Mouse (Mus musculus): ENCODE measurements at regions not wholly inside any gene's neighbourhood (a gene's known extent, or its start where the extent isn't known, plus 50 kb on each side); places are given as distances from the start of the nearest gene placed in this dataset.
A peak's percentile ranks its signal among the peaks of the same experiment; 100 is the strongest.
"Not testable (repeated sequence)": the region's sequence is repeated elsewhere in the genome, so short reads cannot be mapped to it uniquely, and the experiment has no call there.

DNA sequence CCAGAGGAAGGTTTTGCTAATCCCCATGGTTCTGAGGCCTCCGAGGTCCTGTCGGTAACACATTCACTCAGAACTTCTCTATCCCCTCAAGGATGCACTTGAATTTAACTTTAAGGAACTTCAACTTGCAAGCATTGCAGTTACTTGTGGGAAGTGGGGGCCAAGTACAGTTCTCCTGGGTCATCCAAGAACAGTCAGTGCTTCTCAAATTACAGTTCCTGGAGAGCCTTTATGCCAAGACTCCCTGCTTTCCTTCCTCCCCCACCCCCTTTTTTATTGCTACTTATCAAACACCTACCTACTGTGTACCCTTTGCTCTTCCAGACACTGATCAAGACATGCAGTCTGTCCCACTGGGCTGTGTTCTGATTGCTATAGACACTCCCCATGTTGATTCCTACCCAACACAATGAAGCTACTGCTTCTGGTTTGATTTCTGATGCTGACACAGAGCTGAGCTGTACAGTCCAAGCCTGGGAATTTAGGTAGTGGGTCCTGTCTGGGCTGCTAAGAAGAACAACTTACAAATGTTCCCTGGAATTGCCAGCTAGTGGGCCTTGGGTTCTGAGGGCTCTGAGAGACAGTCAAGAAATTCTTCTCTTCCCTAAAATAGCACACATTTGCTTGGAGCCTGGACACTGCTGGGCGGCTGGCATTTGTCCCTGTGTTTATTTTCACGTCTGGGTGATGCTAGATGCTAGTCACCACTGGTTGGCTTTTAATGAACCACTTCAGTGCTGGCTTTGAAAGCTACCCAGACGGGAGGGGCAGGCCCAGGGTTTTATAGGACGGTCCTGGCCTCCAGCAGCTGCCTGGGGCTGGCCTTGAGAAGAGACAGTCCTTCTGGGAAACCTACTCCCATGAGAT, 120.7 kb downstream of the Bod1 start:
- no peak overlapping the region for H3K4me3 ChIP-seq (ENCODE audit: low read depth, low read length)
- 54% methylated on average over 6 of the region's 6 CpGs for WGBS
- H3K27ac ChIP-seq (replicated peaks; ENCODE audit: low read depth, low read length) = no peak overlapping the region
- no peak overlapping the region for H3K4me2 ChIP-seq (ENCODE audit: low read depth, low read length)
- H3K27me3 ChIP-seq (ENCODE audit: control insufficient read depth, insufficient read depth, low read length) = no peaks in the 10 kb centered on the region
- ATAC-seq (replicated peaks; ENCODE audit: insufficient number of reproducible peaks, low FRiP score, low TSS enrichment, low read depth) (0 out of 2 replicates have a peak, but pooled peaks have one; percentile 48), DNase-seq (ENCODE audit: low spot score) (no peak)
- no peaks in the 10 kb centered on the region for H3K4me1 ChIP-seq (ENCODE audit: control insufficient read depth, insufficient read depth, low read length)
- no peaks in the 10 kb centered on the region for H3K9me3 ChIP-seq (replicated peaks; ENCODE audit: control insufficient read depth, low read length)
- no peak overlapping the region for H3K9ac ChIP-seq (replicated peaks; ENCODE audit: low read length)
- H3K36me3 ChIP-seq (replicated peaks; ENCODE audit: control insufficient read depth, insufficient read depth, low read depth, low read length) = no peaks in the 10 kb centered on the region

DNA sequence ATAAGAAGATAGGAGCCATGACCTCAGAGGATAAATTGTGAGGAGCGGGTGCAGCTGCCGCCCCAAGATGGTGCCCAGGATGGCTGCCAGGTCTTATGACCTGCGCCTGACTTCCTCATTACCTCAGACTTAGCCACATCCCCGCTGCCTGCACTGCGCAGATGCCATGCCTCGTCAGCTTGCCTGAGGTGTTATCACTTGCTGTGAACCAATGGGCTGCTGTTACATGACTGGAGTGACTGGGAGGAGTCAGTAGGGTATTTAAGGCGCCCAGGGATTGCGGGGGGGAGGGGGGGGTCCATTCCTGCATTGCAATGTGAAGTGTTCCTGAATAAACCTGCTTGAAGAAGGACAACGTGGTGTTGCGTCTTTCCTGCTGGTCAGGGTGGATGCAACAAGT, 126.2 kb downstream of the Bod1 start:
- H3K4me1 ChIP-seq (ENCODE audit: control insufficient read depth, insufficient read depth, low read length); H3K27ac ChIP-seq (replicated peaks; ENCODE audit: low read depth, low read length); H3K27me3 ChIP-seq (ENCODE audit: control insufficient read depth, insufficient read depth, low read length); H3K4me2 ChIP-seq (ENCODE audit: low read depth, low read length); H3K9ac ChIP-seq (replicated peaks; ENCODE audit: low read length); DNase-seq (ENCODE audit: low spot score); ATAC-seq (replicated peaks; ENCODE audit: insufficient number of reproducible peaks, low FRiP score, low TSS enrichment, low read depth); H3K9me3 ChIP-seq (replicated peaks; ENCODE audit: control insufficient read depth, low read length); H3K4me3 ChIP-seq (ENCODE audit: low read depth, low read length); H3K36me3 ChIP-seq (replicated peaks; ENCODE audit: control insufficient read depth, insufficient read depth, low read depth, low read length): not testable (repeated sequence)
- WGBS = 88% methylated on average over 10 of the region's 10 CpGs

DNA sequence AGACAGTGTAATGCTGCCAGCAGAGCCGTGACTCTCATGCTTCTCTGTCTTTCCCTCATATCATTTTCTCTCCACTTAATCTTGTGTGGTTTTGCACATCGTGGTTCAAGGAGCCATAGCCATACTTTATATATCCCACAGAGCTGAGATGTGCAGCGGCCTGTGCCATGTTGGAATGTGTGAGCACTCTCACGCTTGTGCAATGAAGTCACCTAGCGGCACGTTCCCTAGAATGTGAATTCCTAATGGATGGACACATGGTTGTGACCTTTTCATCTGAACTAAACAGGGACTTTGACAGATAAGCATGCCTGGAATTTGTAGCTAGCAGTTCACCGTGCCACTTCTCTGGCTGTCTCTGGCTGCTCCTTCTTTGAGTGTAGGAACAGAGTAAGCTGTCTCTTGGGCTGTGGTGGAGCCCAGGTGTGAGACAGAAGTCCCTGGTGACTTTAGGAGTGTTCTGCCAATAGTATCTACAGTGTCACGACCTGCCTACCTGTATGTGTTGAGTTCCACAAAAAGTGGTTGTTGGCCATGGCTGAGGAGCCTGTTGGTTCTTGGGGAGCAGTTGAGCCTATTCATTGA, 129.0 kb downstream of the Bod1 start:
- DNase-seq (ENCODE audit: low spot score) = no peak

DNA sequence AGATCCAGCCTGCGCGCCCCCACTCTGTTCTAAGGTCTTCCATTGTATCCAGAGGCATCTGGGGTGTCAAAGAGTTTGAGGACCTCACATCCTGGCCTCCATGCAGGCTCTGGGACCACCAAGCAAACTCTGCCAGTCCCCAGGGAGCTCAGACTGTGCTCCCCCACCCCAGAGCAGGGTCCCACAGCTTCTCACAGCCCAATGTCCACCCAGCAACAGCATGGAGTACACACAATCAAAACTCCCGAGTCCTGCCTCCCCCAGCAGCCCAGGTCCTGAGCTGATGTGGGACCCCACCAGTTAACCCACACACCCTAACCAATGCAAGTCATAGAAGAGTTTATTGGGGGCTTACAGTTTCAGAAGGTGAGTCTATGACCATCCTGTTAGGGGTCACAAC, 130.3 kb downstream of the Bod1 start:
- DNase-seq (ENCODE audit: low spot score) (no peak), ATAC-seq (replicated peaks; ENCODE audit: insufficient number of reproducible peaks, low FRiP score, low TSS enrichment, low read depth) (no peak)
- Histone ChIP-seq H3K27ac (replicated peaks; ENCODE audit: low read depth, low read length) (no peak overlapping the region), H3K4me2 (ENCODE audit: low read depth, low read length) (no peak overlapping the region), H3K36me3 (replicated peaks; ENCODE audit: control insufficient read depth, insufficient read depth, low read depth, low read length) (no peaks in the 10 kb centered on the region), H3K9me3 (replicated peaks; ENCODE audit: control insufficient read depth, low read length) (no peaks in the 10 kb centered on the region), H3K9ac (replicated peaks; ENCODE audit: low read length) (no peak overlapping the region), H3K4me1 (ENCODE audit: control insufficient read depth, insufficient read depth, low read length) (no peaks in the 10 kb centered on the region), H3K4me3 (ENCODE audit: low read depth, low read length) (no peak overlapping the region), H3K27me3 (ENCODE audit: control insufficient read depth, insufficient read depth, low read length) (no peaks in the 10 kb centered on the region)
- WGBS = 89% methylated on average over 3 of the region's 3 CpGs

More for the DNA sequence above, 129.0 kb downstream of the Bod1 start:
- no peak overlapping the region for H3K4me3 ChIP-seq (ENCODE audit: low read depth, low read length)
- H3K9ac ChIP-seq (replicated peaks; ENCODE audit: low read length) = no peak overlapping the region
- no peaks in the 10 kb centered on the region for H3K4me1 ChIP-seq (ENCODE audit: control insufficient read depth, insufficient read depth, low read length)
- 79% methylated on average over 8 of the region's 8 CpGs for WGBS
- H3K36me3 ChIP-seq (replicated peaks; ENCODE audit: control insufficient read depth, insufficient read depth, low read depth, low read length) = no peaks in the 10 kb centered on the region
- H3K27ac ChIP-seq (replicated peaks; ENCODE audit: low read depth, low read length) = no peak overlapping the region
- H3K4me2 ChIP-seq (ENCODE audit: low read depth, low read length) = no peak overlapping the region
- H3K9me3 ChIP-seq (replicated peaks; ENCODE audit: control insufficient read depth, low read length) = no peaks in the 10 kb centered on the region
- no peaks in the 10 kb centered on the region for H3K27me3 ChIP-seq (ENCODE audit: control insufficient read depth, insufficient read depth, low read length)
- no peak for ATAC-seq (replicated peaks; ENCODE audit: insufficient number of reproducible peaks, low FRiP score, low TSS enrichment, low read depth)

DNA sequence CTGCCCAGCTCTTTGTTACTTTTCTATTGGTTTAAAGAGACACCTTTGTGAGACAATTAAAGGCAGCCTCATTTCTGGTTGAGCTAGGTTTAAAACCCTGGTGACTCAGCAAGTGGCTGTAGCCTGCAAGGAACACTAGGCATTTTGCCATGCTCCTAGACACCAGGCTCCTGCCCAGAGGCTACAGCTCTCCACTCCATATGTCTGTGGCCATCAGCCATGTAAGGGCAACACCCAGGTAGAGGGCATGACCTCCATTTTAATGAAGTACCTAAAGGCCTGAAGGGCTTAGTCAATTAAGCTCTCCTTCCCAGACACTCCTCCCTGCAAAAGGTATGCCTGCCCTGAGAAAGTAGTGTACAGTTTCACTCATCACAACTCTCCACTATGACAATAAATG, 130.9 kb downstream of the Bod1 start:
- Histone ChIP-seq H3K9ac (replicated peaks; ENCODE audit: low read length) (no peak overlapping the region), H3K4me3 (ENCODE audit: low read depth, low read length) (no peak overlapping the region), H3K9me3 (replicated peaks; ENCODE audit: control insufficient read depth, low read length) (no peaks in the 10 kb centered on the region), H3K36me3 (replicated peaks; ENCODE audit: control insufficient read depth, insufficient read depth, low read depth, low read length) (no peaks in the 10 kb centered on the region), H3K4me1 (ENCODE audit: control insufficient read depth, insufficient read depth, low read length) (no peaks in the 10 kb centered on the region), H3K4me2 (ENCODE audit: low read depth, low read length) (no peak overlapping the region), H3K27ac (replicated peaks; ENCODE audit: low read depth, low read length) (no peak overlapping the region), H3K27me3 (ENCODE audit: control insufficient read depth, insufficient read depth, low read length) (no peaks in the 10 kb centered on the region)
- DNase-seq (ENCODE audit: low spot score) (no peak), ATAC-seq (replicated peaks; ENCODE audit: insufficient number of reproducible peaks, low FRiP score, low TSS enrichment, low read depth) (no peak)

DNA sequence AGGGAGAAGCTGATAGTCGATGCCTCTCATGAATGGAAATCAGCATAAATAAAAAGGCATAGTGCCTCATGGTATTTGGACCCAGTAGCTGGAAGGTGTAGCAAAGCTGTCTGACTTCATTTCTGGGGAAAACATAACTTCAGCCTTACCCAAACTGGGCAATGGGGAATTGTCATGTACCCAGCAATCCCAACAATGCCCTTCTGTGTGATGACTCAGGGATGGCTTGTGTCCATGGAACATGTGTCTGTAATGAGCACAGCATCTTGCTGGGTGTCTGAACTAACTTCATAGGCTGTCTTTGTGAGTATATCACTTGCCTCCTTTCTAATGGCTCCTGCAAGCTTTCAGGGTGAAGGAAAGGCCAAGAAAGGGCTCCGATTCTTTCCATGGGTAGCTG, 140.3 kb downstream of the Bod1 start:
- DNase-seq (ENCODE audit: low spot score) (no peak), ATAC-seq (replicated peaks; ENCODE audit: insufficient number of reproducible peaks, low FRiP score, low TSS enrichment, low read depth) (no peak)
- 87% methylated on average over 2 of the region's 2 CpGs for WGBS
- no peaks in the 10 kb centered on the region for H3K4me1 ChIP-seq (ENCODE audit: control insufficient read depth, insufficient read depth, low read length)
- no peak overlapping the region for H3K9ac ChIP-seq (replicated peaks; ENCODE audit: low read length)
- H3K4me2 ChIP-seq (ENCODE audit: low read depth, low read length) = no peak overlapping the region
- no peaks in the 10 kb centered on the region for H3K27me3 ChIP-seq (ENCODE audit: control insufficient read depth, insufficient read depth, low read length)
- H3K4me3 ChIP-seq (ENCODE audit: low read depth, low read length) = no peak overlapping the region
- no peaks in the 10 kb centered on the region for H3K9me3 ChIP-seq (replicated peaks; ENCODE audit: control insufficient read depth, low read length)
- no peaks in the 10 kb centered on the region for H3K36me3 ChIP-seq (replicated peaks; ENCODE audit: control insufficient read depth, insufficient read depth, low read depth, low read length)
- no peak overlapping the region for H3K27ac ChIP-seq (replicated peaks; ENCODE audit: low read depth, low read length)

DNA sequence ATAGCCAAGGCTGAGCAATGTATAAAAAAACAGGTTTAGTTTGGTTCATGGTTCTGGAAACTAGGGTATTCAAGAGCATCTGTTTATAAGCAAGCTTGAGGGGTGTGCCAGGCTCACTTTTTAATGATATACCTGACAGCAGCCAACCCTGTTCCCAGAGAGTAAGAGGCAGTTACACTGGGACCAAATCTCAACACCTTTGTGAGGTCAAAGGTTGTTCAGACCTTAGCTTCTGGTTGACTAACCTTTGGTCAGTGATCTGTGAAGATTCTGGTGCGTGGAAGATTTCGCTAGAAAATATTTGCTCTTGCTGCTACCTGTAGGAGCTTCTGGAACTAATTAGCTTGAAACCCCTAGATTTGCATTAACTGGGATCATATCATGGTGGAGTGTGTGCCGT, 140.8 kb downstream of the Bod1 start:
- Histone ChIP-seq H3K27me3 (ENCODE audit: control insufficient read depth, insufficient read depth, low read length) (no peaks in the 10 kb centered on the region), H3K27ac (replicated peaks; ENCODE audit: low read depth, low read length) (no peak overlapping the region), H3K4me1 (ENCODE audit: control insufficient read depth, insufficient read depth, low read length) (no peaks in the 10 kb centered on the region), H3K9me3 (replicated peaks; ENCODE audit: control insufficient read depth, low read length) (no peaks in the 10 kb centered on the region), H3K4me3 (ENCODE audit: low read depth, low read length) (no peak overlapping the region), H3K9ac (replicated peaks; ENCODE audit: low read length) (no peak overlapping the region), H3K36me3 (replicated peaks; ENCODE audit: control insufficient read depth, insufficient read depth, low read depth, low read length) (no peaks in the 10 kb centered on the region), H3K4me2 (ENCODE audit: low read depth, low read length) (no peak overlapping the region)
- ATAC-seq (replicated peaks; ENCODE audit: insufficient number of reproducible peaks, low FRiP score, low TSS enrichment, low read depth) (no peak), DNase-seq (ENCODE audit: low spot score) (no peak)
- 80% methylated on average over 3 of the region's 3 CpGs for WGBS

DNA sequence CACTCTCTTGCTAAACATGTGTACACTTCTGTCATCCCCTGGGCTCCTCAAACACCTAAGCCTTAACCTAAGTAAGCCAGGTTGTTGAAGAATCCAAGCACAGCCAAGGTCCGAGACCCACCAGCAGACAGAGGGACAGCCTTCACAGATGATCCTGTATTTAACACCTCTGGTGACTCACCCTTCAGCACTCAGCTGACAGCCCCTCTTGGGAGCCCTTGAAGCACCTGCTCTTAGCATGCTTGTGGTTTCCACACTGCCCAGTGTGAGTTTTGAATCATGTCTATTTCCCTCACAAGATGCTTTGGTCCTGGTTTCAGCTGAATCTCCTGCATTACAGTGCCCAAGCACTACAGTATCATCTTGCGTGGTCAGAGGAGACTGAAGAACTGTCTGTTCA, 142.0 kb downstream of the Bod1 start:
- H3K9me3 ChIP-seq (replicated peaks; ENCODE audit: control insufficient read depth, low read length) = no peaks in the 10 kb centered on the region
- no peaks in the 10 kb centered on the region for H3K4me1 ChIP-seq (ENCODE audit: control insufficient read depth, insufficient read depth, low read length)
- H3K27ac ChIP-seq (replicated peaks; ENCODE audit: low read depth, low read length) = no peak overlapping the region
- no peak for ATAC-seq (replicated peaks; ENCODE audit: insufficient number of reproducible peaks, low FRiP score, low TSS enrichment, low read depth)
- 85% methylated on average over 2 of the region's 2 CpGs for WGBS
- H3K9ac ChIP-seq (replicated peaks; ENCODE audit: low read length) = no peak overlapping the region
- no peaks in the 10 kb centered on the region for H3K36me3 ChIP-seq (replicated peaks; ENCODE audit: control insufficient read depth, insufficient read depth, low read depth, low read length)
- no peak for DNase-seq (ENCODE audit: low spot score)
- no peak overlapping the region for H3K4me3 ChIP-seq (ENCODE audit: low read depth, low read length)
- H3K27me3 ChIP-seq (ENCODE audit: control insufficient read depth, insufficient read depth, low read length) = no peaks in the 10 kb centered on the region
- H3K4me2 ChIP-seq (ENCODE audit: low read depth, low read length) = no peak overlapping the region

All from embryonic facial prominence, embryonic 11.5 days (tissue).